Mouse (Mus musculus) brain, embryonic 14.5 days (tissue): ENCODE data around the gene Rarg.

Source experiments
- CTCF ChIP-seq: fragments of 200-500 bp; IDR thresholded peaks from 2 replicates; pipeline ENCODE4 v1.5.1; 2012; ENCODE audit warnings: inconsistent platforms, mild to moderate bottlenecking, moderate library complexity, borderline replicate concordance; ENCODE audit not compliant: insufficient read depth, insufficient read length; ENCODE audit errors: extremely low read depth
- POLR2A ChIP-seq: fragments of 200-500 bp; IDR thresholded peaks from 2 replicates; pipeline ENCODE4 v1.6.1; 2012; ENCODE audit warnings: mild to moderate bottlenecking, inconsistent platforms, borderline replicate concordance; ENCODE audit not compliant: poor library complexity, insufficient read depth, insufficient read length, severe bottlenecking; ENCODE audit errors: extremely low read depth

- TF ChIP-seq CTCF (no peak), POLR2A (no peak)
These were observed 65.0 kb downstream of the Rarg start for GRCm38 (mm10) chr15:102192271-102192812.
